Mouse (Mus musculus) limb, embryonic 14.5 days (tissue): ENCODE results near the gene Vwa7. TPM values are rescaled to one million over a fixed set of nuclear protein-coding genes. Genes with fewer than 3 reads are reported as not detected.
A peak's percentile ranks its signal among the peaks of the same experiment; 100 is the strongest.
"Not testable (repeated sequence)": the region's sequence is repeated elsewhere in the genome, so short reads cannot be mapped to it uniquely, and the experiment has no call there.

Experiments used
- ATAC-seq: fragments of 200-750 bp; cut with Nextera tagmentation; 2 replicates; pipeline ENCODE4 v1.8.0; 2017; ENCODE audit warnings: low read depth, moderate number of reproducible peaks, moderate TSS enrichment; ENCODE audit not compliant: low FRiP score
- DNase-seq: peaks from one replicate; pipeline ENCODE4 v3.0.0-alpha.2; 2015; ENCODE audit warnings: low spot score
- H3K27ac ChIP-seq: fragments of 300-500 bp; sonication (generic); replicated peaks from 2 replicates; pipeline ENCODE4 v1.5.1; 2014; ENCODE audit warnings: low read depth, mild to moderate bottlenecking, low read length, moderate library complexity, mixed read lengths
- H3K27me3 ChIP-seq: fragments of 300-500 bp; sonication (generic); 2 replicates; pipeline ENCODE4 v1.6.1; 2014; ENCODE audit warnings: low read length, mixed read lengths; ENCODE audit not compliant: control insufficient read depth, insufficient read depth
- H3K36me3 ChIP-seq: fragments of 300-500 bp; sonication (generic); 2 replicates; pipeline ENCODE4 v1.6.1; 2014; ENCODE audit warnings: mild to moderate bottlenecking, low read length, moderate library complexity, mixed read lengths; ENCODE audit not compliant: control insufficient read depth, insufficient read depth
- H3K4me1 ChIP-seq: fragments of 300-500 bp; sonication (generic); 2 replicates; pipeline ENCODE4 v1.6.1; 2014; ENCODE audit warnings: antibody characterized with exemption, low read length, mixed read lengths; ENCODE audit not compliant: control insufficient read depth, insufficient read depth
- H3K4me2 ChIP-seq: fragments of 300-500 bp; sonication (generic); replicated peaks from 2 replicates; pipeline ENCODE4 v1.6.1; 2014; ENCODE audit warnings: low read depth, mild to moderate bottlenecking, low read length, moderate library complexity; ENCODE audit not compliant: severe bottlenecking
- H3K4me3 ChIP-seq: fragments of 300-500 bp; sonication (generic); replicated peaks from 2 replicates; pipeline ENCODE4 v1.5.1; 2014; ENCODE audit warnings: low read length
- H3K9ac ChIP-seq: fragments of 300-500 bp; sonication (generic); 2 replicates; pipeline ENCODE4 v1.6.1; 2014; ENCODE audit warnings: mild to moderate bottlenecking, low read depth, low read length, moderate library complexity; ENCODE audit not compliant: severe bottlenecking
- H3K9me3 ChIP-seq: fragments of 300-500 bp; sonication (generic); 2 replicates; pipeline ENCODE4 v1.6.1; 2016; ENCODE audit warnings: low read length; ENCODE audit not compliant: control insufficient read depth
- POLR2A ChIP-seq: fragments of 200-500 bp; IDR thresholded peaks from 2 replicates; pipeline ENCODE4 v1.8.0; 2012; ENCODE audit warnings: inconsistent platforms, mild to moderate bottlenecking, moderate library complexity, borderline replicate concordance; ENCODE audit not compliant: insufficient read depth, insufficient read length; ENCODE audit errors: extremely low read depth
- WGBS: fragments of 180-500 bp; shearing (Covaris S2); extraction: QIAGEN DNeasy Blood & Tissue Kit; methylation state at CpG from one replicate; pipeline ENCODE4 v1.1.7; 2014; 5-methylcytosine and 5-hydroxymethylcytosine counted together
- polyA plus RNA-seq, 2 experiments: library from polyadenylated mRNA; depleted of rRNA in 1 of 2; stranded (reverse) in 1 of 2; unstranded in 1 of 2; fragments of >200 nt; fragmentation: Nextera tagmentation in 1 of 2; extraction: Ambion mirVana in 1 of 2; gene quantifications; 2 replicates each; pipeline versions ENCODE4 v1.2.1 to v1.2.3; 2012 to 2014

Vwa7 gene
- polyA plus RNA-seq, 2 experiments: 0.15 to 0.64 TPM

DNA sequence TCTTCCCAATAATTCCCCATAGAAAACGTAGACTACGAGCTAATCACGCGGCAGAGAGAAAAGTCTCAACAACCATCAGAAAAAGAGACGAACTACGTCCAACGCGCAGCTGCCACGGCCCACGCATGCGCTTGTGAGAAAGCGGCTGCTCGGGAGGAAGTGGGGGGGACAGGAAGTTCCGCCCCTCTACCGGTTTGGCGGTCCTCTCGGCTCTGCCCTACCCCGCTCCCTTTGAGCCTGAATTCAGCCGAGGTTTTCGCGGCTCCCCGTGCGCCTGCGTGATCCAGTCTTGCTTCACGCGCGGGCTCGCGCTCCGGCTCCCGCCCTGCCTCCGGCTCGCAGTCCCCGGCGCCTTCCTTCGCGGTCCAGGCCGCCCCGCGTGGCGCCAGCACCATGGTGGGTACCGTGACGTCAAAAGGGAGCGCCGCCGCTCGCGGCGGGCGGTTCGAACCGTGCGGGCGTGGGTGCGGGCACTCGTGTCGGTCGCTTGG lies 34.6 kb upstream of the Vwa7 start, which contains the start of gene Lsm2:
Lsm2 (plus strand) TSS at position 173 of the 491 bp plus-strand sequence.
- no peaks in the 10 kb centered on the region for H3K27me3 ChIP-seq
- peak; percentile 25; the same call in 1 of the 2 replicates for TF ChIP-seq POLR2A

DNA sequence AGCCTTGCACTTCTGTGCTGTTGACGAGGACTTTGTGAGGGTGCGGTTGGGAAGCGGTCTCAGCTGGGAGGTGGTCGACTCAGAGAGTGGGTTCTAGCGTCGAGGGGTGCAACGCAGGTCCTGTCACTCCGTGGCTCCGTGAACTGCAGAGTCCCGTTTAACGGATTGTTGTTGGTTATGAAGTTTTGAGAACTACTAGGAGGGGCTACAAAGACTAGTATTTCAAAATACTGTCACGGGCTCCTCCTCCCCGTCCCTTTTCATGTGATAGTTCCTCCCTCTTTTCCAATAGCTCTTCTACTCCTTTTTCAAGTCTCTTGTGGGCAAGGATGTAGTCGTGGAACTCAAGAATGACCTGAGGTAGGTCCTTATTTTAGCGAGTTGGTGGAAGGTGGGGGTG lies 34.1 kb upstream of the Vwa7 start:
- H3K27me3 ChIP-seq: no peaks in the 10 kb centered on the region
- peak overlapping the region; percentile 86 for H3K4me3 ChIP-seq
- peaks cover 8% of the 10 kb centered on the region for H3K4me1 ChIP-seq
- ATAC-seq (no peak; the same call in 1 of the 2 replicates), DNase-seq (no peak)
- H3K27ac ChIP-seq: peak overlapping the region; percentile 98
- H3K9ac ChIP-seq: peak overlapping the region; percentile 91
- no peaks in the 10 kb centered on the region for H3K9me3 ChIP-seq
- WGBS: under 1% methylated on average over 15 of the region's 15 CpGs
- TF ChIP-seq POLR2A: no peak
- peaks cover 21% of the 10 kb centered on the region for H3K36me3 ChIP-seq
- H3K4me2 ChIP-seq: peak overlapping the region; percentile 66

More for the DNA sequence above, 34.6 kb upstream of the Vwa7 start, which contains the start of gene Lsm2:
- DNase-seq (peak; percentile 94), ATAC-seq (peak; percentile 96)
- H3K9me3 ChIP-seq: no peaks in the 10 kb centered on the region
- H3K4me3 ChIP-seq: peak within 1 kb of the TSS; percentile 86
- H3K27ac ChIP-seq: peak within 1 kb of the TSS; percentile 98
- peaks cover 20% of the 10 kb centered on the region for H3K36me3 ChIP-seq
- under 1% methylated on average over 58 of the region's 58 CpGs for WGBS
- peak within 1 kb of the TSS; percentile 91 for H3K9ac ChIP-seq
- peaks cover 8% of the 10 kb centered on the region for H3K4me1 ChIP-seq
- peak within 1 kb of the TSS; percentile 66 for H3K4me2 ChIP-seq

DNA sequence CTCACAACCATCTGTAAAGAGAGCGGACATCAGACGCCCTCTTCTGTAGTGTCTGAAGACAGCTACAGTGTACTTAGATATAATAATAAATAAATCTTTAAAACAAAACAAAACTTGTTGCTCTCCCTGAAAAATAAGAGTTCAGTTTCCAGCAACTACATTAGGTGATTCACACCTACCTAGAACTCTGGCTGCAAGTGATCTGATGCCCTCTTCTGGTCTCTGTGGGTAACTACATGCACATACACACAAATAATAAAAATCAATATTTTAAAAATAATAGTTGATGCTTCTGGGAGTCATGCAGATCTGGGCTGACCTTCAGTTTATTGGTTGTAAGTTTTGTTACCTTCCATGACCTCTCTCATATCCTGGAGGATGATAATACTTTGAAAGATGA lies 32.2 kb upstream of the Vwa7 start:
- WGBS: 80% methylated on average over 2 of the region's 2 CpGs
- no peak overlapping the region for H3K27ac ChIP-seq
- H3K9me3 ChIP-seq: no peaks in the 10 kb centered on the region
- H3K4me3 ChIP-seq: no peak overlapping the region
- H3K36me3 ChIP-seq: peaks cover 28% of the 10 kb centered on the region
- H3K9ac ChIP-seq: no peak overlapping the region
- H3K4me1 ChIP-seq: peaks cover 8% of the 10 kb centered on the region
- H3K4me2 ChIP-seq: no peak overlapping the region
- no peak for TF ChIP-seq POLR2A
- peak; percentile 14 for DNase-seq
- no peak for ATAC-seq
- H3K27me3 ChIP-seq: no peaks in the 10 kb centered on the region

DNA sequence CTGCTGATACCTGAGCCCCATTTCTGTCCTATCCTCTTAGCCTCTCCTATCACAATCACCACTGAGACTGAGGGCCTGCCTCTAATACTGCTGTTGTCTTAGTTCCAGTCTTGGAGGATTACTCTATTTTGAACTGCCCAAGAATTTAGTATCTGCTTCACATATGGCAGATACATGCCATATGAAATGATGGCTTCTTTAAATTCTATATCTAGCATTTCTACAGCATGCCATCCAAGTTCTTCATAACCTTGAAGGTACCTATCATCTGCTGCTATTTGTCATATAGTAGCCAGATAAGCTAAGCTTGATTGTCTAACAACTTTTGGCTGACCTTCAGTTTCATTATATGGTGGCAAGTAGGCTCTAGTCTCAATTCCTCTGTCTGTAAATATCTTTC lies 21.6 kb upstream of the Vwa7 start:
- Histone ChIP-seq H3K4me1 (peaks cover 4% of the 10 kb centered on the region; the same call in 1 of the 2 replicates), H3K4me3 (no peak overlapping the region), H3K36me3 (peaks cover 19% of the 10 kb centered on the region), H3K27ac (no peak overlapping the region), H3K9ac (no peak overlapping the region), H3K27me3 (no peaks in the 10 kb centered on the region), H3K9me3 (no peaks in the 10 kb centered on the region), H3K4me2 (no peak overlapping the region)
- DNase-seq (no peak), ATAC-seq (no peak)
- TF ChIP-seq POLR2A: no peak

DNA sequence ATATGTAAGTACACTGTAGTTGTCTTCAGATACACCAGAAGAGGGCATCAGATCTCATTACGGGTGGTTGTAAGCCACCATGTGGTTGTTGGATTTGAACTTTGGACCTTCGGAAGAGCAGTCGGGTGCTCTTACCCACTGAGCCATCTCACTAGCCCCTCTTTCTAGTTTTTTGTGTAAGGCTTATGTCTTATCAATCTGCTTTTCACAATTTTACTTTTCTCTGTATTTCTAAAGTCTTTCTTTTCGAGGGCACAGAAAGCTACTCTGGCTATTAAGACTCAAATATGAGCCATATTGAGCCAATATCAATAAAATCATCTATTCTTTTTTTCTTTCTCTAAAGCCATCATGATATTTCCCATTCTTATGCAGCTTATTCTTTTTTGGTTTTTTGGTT lies 21.2 kb upstream of the Vwa7 start:
- 93% methylated on average over 4 of the region's 4 CpGs for WGBS
- not testable (repeated sequence) for H3K4me1 ChIP-seq, H3K9ac ChIP-seq, H3K27me3 ChIP-seq, H3K27ac ChIP-seq, H3K9me3 ChIP-seq, DNase-seq, H3K4me3 ChIP-seq, ATAC-seq, H3K4me2 ChIP-seq
- H3K36me3 ChIP-seq: peaks cover 19% of the 10 kb centered on the region

DNA sequence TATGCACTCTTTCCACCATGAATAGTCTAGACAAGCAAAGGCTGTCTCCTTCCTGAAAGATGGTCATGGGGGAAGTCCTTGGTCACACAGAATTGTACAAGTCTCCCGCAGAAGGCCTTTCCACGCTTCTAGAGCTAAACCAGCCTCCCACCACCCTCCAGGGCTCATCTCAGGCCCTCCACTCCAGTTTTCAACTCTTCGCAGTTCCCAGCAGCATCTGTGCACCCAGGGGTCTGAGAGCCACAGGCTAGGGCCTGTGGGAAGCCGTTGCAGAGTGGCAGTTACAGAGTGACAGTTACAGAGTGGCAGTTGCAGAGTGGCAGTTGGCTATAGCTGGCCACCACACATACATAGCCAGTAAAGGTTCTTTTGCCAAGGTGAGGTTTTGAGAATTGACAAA lies 20.5 kb upstream of the Vwa7 start:
- 98% methylated on average over 4 of the region's 4 CpGs for WGBS
- H3K36me3 ChIP-seq: peaks cover 15% of the 10 kb centered on the region

More for the DNA sequence above, 20.5 kb upstream of the Vwa7 start:
- H3K9ac ChIP-seq, H3K4me2 ChIP-seq, H3K27ac ChIP-seq, ATAC-seq, H3K4me1 ChIP-seq, H3K9me3 ChIP-seq, DNase-seq, H3K27me3 ChIP-seq, H3K4me3 ChIP-seq: not testable (repeated sequence)
